Mouse (Mus musculus): Measurements from ENCODE around the gene Clcn5. TPM values are rescaled to one million over a fixed set of nuclear protein-coding genes. Genes with fewer than 3 reads are reported as not detected.

The Clcn5 gene
- total RNA-seq (2021), result 1 to 10 TPM; 4.5 to 6.1 TPM
- long read RNA-seq, experiment 1, full-length matches to known transcripts, result 1 of 1 reads
- long read RNA-seq, experiment 1, partial matches to known transcripts, result 0 of 1 reads
- long read RNA-seq, experiment 1, other reads (novel, unspliced or antisense), result 0 of 1 reads
- long read RNA-seq, experiment 2, partial matches to known transcripts, result 0 of 1 reads
- long read RNA-seq, experiment 2, other reads (novel, unspliced or antisense), result 1 of 1 reads

GRCm38 (mm10) chrX:7319089-7319721 is at the start of gene Clcn5:
Clcn5 (minus strand) TSS chrX:7319358.
- intact Hi-C loops (cut with DNase I), result loop anchor here (10.0 kb wide), 1 partner anchor 124 kb away; no protein-coding TSS in a partner anchor
- peak; percentile 95 to 96 for DNase-seq

- intact Hi-C loops (cut with DNase I), result loop anchor here (10.0 kb wide), 1 partner anchor 369 kb away; the partner anchor contains the start of gene Gpkow
- no peak for DNase-seq
These were observed 6.3 kb upstream of the Clcn5 start for GRCm38 (mm10) chrX:7325455-7325854.

- intact Hi-C loops (cut with DNase I), result loop anchor here (1.0 to 10.0 kb wide), 2 partner anchors 99 to 373 kb away; partner anchors contain the start of gene Gpkow
- DNase-seq, result peak; percentile 50 to 74
These were observed 3.1 kb upstream of the Clcn5 start for GRCm38 (mm10) chrX:7322288-7322687.

- intact Hi-C loops (cut with DNase I), result loop anchor here (10.0 kb wide), 1 partner anchor 374 kb away; the partner anchor contains the start of gene Gpkow
- DNase-seq, result no peak
These were observed 1.4 kb upstream of the Clcn5 start for GRCm38 (mm10) chrX:7320571-7320970.

- intact Hi-C loops (cut with DNase I), result loop anchor here (10.0 kb wide), 1 partner anchor 124 kb away; no protein-coding TSS in a partner anchor
- DNase-seq, result no peak
These were observed 570 bp downstream of the Clcn5 start for GRCm38 (mm10) chrX:7318551-7319025.

GRCm38 (mm10) chrX:7315115-7315514 is 4.0 kb downstream of the Clcn5 start:
- DNase-seq, result no peak
- intact Hi-C loops (cut with DNase I), result loop anchor here (10.0 kb wide), 1 partner anchor 120 kb away; no protein-coding TSS in a partner anchor

GRCm38 (mm10) chrX:7314645-7315044 is 4.5 kb downstream of the Clcn5 start:
- intact Hi-C loops (cut with DNase I), result loop anchor here (10.0 kb wide), 1 partner anchor 120 kb away; no protein-coding TSS in a partner anchor
- no peak for DNase-seq

- DNase-seq, result no peak
- intact Hi-C loops (cut with DNase I), result no loop called here
These were observed 10.9 kb downstream of the Clcn5 start for GRCm38 (mm10) chrX:7308242-7308641.

- no peak for DNase-seq
- intact Hi-C loops (cut with DNase I), result no loop called here
These were observed 12.3 kb downstream of the Clcn5 start for GRCm38 (mm10) chrX:7306861-7307260.

- no peak for DNase-seq
- intact Hi-C loops (cut with DNase I), result no loop called here
These were observed 26.2 kb downstream of the Clcn5 start for GRCm38 (mm10) chrX:7292981-7293380.

- intact Hi-C loops (cut with DNase I), result no loop called here
- DNase-seq, result no peak
These were observed 26.9 kb downstream of the Clcn5 start for GRCm38 (mm10) chrX:7292151-7292768.

GRCm38 (mm10) chrX:7288976-7289375 is 30.2 kb downstream of the Clcn5 start:
- DNase-seq, result no peak
- intact Hi-C loops (cut with DNase I), result no loop called here

GRCm38 (mm10) chrX:7287051-7287734 is 32.0 kb downstream of the Clcn5 start:
- intact Hi-C loops (cut with DNase I), result no loop called here
- DNase-seq, result no peak

GRCm38 (mm10) chrX:7282636-7283035 is 36.5 kb downstream of the Clcn5 start:
- no peak for DNase-seq
- intact Hi-C loops (cut with DNase I), result no loop called here

- no peak for DNase-seq
- intact Hi-C loops (cut with DNase I), result no loop called here
These were observed 39.4 kb downstream of the Clcn5 start for GRCm38 (mm10) chrX:7279722-7280121.

- intact Hi-C loops (cut with DNase I), result no loop called here
- DNase-seq, result no peak
These were observed 42.6 kb downstream of the Clcn5 start for GRCm38 (mm10) chrX:7276564-7276963.

GRCm38 (mm10) chrX:7261149-7261548 is 58.0 kb downstream of the Clcn5 start:
- intact Hi-C loops (cut with DNase I), result no loop called here
- no peak for DNase-seq

GRCm38 (mm10) chrX:7260400-7261113 is 58.6 kb downstream of the Clcn5 start:
- intact Hi-C loops (cut with DNase I), result no loop called here

GRCm38 (mm10) chrX:7259718-7260117 is 59.4 kb downstream of the Clcn5 start:
- intact Hi-C loops (cut with DNase I), result no loop called here
- DNase-seq, result no peak

More at GRCm38 (mm10) chrX:7260400-7261113, 58.6 kb downstream of the Clcn5 start:
- no peak for DNase-seq

GRCm38 (mm10) chrX:7256022-7256421 is 63.1 kb downstream of the Clcn5 start:
- no peak for DNase-seq
- intact Hi-C loops (cut with DNase I), result no loop called here
